Mouse (Mus musculus) left cerebral cortex, adult 9 months (tissue): ENCODE measurements around the gene Ptch1.

Experiments used
- DNase-seq, 2 experiments: peaks; one replicate each; pipeline ENCODE4 v3.0.0; 2022; ENCODE audit warnings: low spot score in 2 of 2

The Ptch1 gene

DNA sequence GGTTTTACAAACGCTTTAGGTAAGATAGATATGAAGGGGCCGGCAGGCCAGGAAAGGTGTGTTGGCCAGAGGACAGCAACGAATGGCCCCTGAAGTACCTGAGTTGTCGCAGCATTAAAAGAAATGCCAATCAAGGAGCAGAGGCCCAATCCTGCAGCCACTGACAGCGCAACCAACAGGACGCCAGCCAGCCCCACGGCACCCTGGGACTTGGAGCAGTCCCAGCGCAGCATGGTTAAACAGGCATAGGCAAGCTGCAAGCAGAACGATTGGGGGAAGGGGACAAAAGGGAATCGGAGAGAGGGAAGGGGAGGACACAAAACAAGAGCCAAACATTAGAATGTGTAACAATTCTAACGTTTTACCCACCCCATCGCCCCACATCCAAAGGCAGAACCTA lies 32.8 kb downstream of the Ptch1 start:
- DNase-seq, result no peak

DNA sequence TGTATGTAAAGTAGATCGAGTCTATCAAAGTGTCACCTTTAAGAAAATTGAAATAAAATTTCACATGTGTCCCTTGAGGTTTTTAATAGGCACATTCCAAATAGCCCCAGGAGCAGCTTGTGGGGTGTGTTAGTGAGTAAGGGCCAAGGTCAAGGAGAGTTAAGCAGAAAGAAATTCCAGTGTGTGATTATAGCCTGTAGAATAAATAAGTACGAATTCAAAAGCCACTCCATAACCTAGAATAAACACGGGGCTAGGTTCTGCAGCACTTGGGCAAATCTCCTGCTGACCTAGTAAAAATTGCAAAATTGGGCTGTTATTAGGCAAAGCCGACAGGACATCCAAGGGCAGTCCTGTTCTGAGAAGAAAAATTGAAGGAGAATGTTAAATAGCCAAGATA lies 38.4 kb downstream of the Ptch1 start:
- DNase-seq, result no peak

DNA sequence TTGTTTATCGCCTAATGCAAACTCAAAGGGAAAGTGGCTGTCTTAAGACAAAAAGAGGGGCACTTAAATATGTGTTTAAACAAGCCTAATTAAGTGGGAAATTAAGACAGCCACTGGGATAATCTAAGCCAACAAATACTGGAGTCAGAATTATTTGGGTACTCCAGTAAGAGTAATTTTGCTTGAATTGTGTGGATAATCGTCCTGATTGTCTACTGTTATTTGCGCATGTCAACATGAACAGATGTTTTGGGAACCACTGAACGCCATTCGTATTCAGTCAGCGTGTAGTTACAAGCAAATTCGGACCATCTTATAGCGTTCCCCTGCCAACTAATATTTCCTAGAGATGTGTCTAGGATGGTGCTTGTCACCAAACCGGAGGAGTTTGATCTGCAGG lies 42.5 kb downstream of the Ptch1 start:
- no peak for DNase-seq

DNA sequence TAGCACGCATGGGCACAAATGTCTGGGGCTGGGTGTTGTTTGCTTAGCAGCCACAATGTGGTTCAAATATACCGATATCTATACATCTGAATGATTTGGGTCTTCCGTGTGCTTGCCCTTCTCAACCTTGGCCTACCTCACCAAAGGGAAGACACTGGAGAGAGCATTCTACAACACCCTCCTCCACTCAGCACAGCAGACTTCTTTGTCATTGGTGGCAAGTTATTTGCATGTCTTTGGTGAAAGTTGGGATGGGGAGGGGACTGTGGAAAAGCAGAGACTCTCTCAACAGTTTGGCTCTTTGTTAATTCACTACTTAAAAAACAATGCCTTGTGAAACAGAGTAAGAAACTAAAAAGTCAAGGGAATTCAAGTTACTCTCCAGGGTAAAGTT lies 43.0 kb downstream of the Ptch1 start:
- no peak for DNase-seq

DNA sequence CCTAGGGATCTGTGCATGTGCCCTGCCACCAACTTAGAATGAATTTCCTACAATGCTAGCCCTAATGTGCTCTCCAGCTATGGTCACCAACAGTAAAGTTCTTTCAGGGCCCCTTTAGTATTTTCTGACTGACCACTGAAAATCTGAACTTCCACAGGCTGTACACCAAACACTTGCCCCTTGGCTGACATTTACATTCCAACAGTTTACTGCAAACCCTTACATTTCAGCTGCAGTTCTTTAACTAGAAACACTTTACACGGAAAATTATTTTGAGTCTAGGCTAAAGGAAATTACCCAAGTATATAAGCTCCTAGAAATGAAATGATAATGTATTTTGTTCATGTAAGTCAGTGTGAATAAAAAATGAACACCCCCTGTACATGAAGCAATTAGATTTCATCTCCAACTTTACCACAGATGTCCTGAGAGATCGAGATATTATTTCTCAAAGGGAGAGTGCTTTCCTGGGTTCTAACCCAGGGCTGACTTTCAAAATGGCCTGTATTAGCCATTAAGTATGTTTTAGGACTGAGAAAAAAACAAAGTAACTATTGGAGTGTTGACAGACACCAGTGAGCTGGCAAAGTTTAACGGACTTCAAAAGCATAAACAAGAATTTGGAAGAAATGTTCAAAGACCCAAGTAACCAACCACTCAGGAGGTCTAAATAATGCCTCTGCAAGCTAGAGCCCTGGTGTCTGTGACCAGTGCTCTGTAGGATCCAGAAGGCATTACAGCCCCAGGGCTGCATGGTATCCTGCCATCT lies 43.6 kb downstream of the Ptch1 start:
- DNase-seq, result no peak

DNA sequence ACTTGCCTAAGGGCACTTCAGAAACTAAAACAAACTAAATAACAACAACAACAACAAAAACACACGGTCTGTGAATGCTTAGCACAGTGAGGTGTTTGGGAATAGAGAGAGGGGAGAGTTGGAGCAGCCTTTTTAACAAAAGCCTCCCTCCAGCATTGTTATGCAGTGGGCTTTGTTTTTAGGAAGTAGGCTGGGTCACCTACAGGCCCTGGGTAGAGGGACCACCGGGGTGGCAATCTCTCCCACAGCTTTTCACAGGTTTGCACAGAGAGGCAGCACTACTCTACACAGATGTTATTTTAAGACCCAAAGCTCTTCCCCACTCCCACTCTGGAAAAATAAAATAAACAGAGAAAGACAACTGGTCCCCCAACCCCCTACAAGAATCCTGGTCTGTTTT lies 44.5 kb downstream of the Ptch1 start:
- no peak for DNase-seq

DNA sequence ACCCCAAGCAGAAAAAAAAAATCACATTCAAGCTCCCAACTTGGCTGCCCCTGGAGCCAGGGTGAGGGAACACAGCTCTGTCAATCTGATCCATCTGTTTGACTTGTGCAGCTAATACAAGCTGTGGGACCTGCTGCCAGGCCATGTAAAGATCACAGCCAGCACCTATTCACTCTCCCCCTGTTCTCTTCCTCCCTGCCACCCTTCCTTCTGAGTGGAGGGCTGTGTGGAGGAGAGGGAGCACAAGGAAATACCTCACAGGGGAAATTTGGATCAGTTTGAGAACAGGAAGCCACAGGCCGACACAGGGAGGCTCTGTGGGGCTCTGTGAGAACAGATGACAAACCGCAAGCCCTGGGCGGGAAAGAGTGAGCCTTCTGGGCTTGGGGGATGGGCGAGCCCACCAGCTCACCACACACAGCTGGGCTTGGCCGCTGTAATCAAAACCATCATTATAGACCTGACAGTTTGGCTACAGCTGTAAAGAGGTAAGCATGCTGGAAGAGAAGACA lies 45.2 kb downstream of the Ptch1 start:
- no peak for DNase-seq

DNA sequence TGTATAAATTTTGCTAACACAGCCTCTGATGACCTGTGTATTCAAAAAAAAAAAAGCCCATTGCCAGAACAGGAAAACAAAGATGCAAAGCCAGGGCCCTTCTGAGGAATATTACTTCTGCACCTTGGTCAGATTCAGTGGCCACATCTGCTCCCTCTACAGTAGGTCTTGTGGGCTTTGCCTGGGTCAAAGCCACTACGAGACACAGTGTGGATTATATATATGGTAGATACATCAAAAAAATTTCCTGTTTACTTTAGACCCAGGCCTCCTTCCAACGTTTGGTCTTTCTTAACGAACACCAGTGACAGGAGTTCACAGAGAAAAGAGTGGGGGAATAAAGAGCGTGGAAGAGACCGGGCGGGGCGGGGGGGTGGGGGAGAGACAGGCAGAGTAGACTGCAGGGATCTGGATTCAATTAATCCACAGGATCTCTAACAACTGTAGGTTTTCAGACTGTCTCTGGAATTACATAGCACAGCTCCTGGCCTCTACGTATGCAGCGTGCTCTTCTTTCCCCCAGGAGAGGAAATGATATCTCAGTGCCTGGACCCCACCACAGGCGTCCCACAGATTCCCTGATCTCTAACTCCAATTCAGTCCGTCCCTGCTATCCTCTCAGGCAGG lies 47.7 kb downstream of the Ptch1 start:
- DNase-seq, result no peak

DNA sequence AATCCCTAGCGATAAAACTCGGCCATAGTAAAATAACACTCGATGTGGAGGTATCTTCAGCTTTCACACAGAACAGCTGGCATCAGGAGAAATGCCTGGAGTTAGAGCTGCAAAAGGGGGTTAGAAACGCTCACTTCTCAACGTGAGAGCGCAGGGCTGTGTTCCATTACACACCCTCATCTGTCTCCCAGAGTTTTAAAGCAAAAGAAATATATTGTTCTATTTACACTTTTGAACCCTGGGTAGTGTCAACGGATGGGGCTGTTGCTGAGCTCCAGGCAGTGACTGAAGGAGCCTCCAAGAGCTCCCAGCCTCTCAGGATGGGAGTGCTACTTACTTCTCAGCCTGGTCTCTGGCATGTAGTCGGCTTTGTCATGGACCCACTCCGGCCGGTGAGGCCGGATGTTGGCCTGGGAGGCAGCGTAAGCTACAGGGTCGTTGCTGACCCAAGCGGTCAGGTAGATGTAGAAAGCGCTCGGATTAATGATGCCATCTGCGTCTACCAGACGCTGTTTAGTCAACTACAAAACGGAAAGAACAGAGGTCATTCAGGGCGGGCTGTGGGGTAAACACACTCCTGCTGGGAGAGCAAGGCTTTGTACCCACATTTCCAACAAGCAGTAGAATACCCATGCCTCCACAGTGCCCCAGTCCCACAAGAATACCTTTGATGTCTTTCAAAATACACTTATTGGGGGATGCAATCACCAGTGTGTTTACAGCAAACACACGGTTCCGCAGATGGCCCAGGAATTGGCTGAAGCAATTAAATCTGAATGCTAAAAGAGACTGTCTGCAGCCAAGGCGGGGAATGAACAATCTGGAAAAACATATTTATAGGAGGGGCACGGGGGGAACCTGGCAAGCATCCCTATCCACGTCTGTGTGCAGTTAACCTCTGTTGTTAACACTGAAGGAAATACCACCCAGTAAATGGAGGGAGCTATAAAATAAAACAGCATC lies 48.5 kb downstream of the Ptch1 start:
- DNase-seq, result no peak

DNA sequence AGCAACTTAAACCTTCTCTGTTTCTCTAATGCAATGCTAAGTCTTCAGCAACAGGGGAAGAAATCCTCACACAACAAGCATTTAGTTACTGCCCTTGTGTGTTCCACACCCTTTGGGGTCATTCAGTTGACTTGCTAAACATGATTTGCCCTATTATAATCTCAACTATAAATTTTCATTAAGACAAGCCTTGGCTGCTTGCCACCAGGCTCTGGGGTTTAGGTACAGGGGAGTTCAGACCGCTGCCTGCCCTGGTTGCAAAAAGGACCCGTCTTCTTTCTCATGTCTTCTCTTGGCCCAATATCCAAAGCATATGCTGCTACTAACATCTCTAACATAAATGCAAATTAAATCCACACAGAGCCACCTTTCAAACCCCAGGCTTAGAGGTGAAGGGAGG lies 49.3 kb downstream of the Ptch1 start:
- no peak for DNase-seq

DNA sequence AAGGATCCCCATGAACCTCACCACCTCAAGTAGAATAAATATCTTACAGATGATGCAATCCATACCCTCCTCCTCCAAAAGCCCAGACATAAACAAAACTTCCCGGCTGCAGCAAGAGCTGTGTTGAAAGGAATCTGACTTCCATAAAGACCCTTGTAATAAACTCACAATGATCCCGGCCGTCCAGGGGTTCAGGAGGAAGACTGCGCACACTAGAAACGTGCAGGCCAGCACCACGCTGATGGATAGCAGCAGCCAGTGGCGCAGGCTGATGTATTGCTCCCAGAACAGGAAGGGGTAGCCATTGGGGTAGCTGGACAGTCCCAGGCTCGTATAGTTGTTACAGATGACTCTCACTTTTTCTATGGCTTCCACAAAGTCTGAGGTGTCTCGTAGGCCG lies 50.6 kb downstream of the Ptch1 start:
- DNase-seq, result no peak

DNA sequence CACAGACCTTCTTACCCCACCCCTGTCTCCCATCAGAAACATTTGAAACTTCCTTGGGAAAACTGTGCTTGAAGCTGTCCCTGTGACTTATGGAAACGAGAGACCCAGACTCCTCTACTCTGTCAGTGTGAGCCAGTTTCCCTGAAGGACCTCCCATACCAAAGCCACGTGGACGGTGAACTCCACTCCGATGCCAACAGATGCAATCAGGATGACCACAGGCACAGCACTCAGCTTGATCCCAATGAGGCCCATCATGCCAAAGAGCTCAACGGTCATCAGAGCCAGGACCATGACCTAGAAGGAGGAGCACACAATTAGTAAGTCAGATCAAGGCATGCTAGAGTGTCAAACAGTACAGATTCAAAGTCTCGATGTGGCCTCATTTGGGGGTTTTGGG lies 53.3 kb downstream of the Ptch1 start:
- no peak for DNase-seq

DNA sequence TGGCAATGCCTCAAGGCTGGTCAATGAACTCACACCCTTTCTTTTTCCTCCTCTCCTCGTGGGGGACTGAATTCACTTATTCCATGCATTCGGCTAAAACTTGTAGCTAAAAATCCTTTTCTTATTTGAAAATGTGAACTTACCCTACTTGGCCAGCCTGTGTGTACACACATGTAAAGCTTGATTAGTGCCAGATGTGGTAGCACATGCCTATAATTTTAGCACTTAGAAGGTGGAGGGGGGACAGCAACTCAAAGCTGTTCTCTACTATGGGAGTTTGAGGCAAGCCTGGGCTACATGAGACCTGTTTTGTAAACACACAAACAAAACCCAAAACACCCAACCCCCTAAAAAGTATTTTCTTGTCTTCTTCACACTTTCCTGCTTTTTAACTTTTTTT lies 56.9 kb downstream of the Ptch1 start:
- no peak for DNase-seq

DNA sequence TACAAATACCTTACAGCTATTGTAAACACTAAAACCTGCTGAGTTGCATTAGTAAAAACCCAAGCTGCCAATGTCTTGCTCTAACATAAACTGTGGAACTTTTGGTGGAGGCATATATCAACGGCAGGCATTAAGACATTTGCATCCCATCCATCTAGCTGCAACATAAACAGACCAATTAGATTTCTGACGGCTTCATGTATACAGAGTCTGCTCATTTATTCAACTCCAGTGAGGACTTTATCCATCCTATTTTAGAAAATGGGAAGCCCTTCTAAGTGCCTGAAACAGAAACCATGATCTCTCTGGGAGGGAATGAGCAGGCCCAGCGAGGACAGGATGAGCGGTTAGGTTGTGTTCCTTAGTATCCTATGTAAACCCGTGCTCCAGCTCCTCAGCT lies 57.9 kb downstream of the Ptch1 start:
- DNase-seq, result no peak

DNA sequence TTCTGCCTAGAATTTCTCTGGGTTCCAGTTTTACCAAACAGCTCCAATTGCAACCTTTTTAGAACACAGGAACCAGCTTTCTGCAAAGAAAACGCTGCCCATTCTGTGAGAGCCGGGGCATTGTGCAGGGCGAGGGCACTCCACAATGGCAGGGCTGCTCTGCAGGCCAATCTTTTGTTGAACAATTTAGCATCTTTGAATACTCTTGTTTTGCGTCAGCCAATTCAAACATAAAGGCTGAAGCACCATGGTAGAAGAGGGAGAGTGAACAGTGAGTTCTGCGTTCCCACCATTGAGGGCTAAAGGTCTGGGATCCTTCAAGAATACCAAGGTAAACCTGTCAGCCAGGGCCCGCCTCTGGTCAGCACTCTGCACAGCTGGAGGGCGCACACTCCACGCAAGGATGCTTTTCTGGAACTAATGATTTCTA lies 58.5 kb downstream of the Ptch1 start:
- DNase-seq, result no peak

DNA sequence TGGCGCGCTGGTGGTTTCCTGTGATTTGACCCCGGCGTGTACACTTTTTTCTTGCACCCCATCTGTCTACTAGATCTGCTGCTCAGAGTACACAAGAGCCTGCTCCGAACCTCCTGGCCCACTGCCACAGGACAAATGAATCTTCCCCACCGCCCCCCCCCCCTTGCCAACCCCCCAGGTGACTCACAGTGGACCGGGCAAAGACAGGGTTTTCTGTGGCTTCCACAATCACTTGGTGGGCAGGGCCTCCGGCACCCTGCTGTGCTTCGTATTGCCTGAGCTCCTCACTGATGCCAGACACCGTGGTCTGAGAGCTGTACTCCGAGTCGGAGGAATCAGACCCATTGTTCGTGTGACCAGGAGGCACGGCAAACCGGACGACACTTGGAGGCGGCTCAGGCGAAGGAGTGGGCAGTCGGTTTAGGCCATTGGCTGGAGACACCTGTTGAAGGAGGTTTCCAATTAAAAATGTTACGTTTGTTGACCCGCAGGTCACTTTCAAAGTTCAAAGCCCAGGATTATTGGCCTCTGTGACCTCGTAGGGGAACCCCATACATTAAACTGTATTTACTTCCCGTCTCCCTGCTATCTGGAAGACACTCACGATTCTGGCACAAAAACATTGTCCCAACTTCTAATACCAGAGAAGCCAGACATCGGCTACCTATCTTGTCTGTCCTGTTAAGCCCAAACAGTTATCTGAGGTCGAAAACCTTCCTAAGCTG lies 59.9 kb downstream of the Ptch1 start:
- DNase-seq, result no peak

DNA sequence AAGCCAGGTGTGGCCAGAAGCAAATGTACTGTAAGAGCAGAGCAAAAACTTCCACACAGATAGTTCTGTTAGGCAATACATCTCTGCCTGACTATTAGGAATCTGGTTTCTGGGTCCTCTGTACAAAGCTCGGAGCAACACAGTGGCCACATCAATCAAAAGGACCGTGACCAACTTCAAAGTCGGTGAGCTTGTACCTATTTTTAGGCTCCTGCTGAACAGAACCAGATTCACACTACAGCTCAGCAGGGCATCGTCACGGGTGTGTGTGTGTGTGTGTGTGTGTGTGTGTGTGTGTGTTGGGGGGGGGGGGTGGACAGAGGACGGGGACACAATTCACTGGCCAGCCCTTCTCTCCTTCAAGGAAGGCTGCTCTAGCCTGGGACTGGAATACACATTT lies 61.0 kb downstream of the Ptch1 start:
- no peak for DNase-seq

DNA sequence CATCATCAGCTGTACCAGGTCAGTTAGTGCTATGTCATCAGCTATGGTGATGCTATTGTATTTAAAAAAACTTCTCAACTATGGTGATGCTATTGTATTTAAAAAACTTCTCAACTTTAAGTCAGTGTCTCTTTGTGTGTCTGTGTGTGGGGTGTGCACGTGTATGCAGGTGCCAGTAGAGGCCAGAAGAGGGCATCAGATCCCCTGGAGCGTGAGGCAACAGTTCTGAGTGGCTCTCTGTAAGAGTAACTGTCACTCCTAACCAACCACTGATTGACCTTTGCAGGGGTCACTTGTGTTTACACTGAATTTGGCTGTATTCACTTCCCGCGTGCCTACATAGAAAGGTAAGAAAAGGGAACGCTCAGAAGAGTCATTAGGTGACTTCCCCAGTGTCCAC lies 65.6 kb downstream of the Ptch1 start:
- DNase-seq, result no peak

DNA sequence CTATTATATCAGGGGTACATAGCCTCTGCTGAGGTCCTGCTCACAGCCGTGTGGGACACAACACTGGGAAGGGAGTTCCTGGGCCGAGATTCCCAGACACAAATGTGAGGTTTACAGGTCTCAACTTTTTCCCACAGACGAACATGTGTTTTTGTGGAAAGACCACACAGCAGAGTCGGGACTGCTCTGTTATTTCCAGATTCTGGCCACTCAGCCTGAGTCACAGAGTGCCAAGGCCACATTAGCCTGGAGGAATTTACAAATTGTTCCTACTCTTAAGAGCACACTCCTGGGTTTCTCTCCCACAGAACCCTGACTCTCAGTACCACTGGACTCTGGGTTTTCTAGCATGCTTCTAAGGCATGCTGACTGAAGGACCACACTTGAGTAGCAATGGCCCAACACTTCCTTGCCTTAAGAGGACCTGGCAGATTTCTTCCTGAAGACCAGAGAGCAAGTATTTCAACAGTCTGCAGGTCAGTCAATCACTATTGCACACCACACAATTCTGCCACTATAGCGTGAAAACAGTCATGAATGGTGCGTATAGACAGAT lies 66.3 kb downstream of the Ptch1 start:
- no peak for DNase-seq

DNA sequence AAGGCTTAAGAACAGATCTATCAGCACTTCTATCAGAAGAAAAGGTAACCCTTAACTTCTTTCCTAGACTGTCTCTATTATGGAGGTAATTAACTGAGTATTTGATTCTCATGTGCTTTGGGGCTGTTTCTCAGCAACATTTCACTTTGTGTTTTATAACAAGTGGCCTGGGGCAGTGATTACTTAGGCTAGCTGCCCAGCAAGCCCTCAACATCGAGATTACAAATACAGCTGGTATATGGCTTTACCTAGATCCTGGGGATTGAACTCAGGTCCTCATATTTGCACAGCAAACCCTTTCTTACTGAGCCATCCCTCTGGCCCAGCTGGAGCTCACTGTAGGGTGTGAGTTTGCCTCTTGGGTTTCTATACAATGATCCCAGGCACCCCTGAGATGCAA lies 67.0 kb downstream of the Ptch1 start:
- DNase-seq, result no peak

DNA sequence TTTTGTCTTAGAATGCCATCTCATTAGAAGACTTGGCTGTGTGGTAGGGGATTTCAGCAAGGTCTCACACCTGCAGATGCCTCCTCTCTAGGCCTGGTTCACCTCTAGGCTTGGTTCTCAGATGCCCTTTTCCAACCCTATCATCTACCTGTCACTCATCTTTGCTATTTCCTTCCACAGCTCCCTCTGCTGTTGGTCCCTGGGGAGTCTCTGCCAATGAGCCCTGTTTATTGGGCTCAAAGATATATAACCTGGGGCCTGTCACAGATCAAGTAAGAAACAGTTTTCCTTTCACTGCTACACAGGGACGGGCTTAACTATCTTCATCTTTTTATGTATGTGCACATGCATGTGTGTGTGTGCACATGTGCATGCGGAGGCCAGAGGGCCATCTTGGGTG lies 71.0 kb downstream of the Ptch1 start:
- no peak for DNase-seq
